Mouse (Mus musculus): Measurements from ENCODE around the gene Nol3. TPM values are rescaled to one million over a fixed set of nuclear protein-coding genes. Genes with fewer than 3 reads are reported as not detected.

Gene Nol3
- total and polyA plus RNA-seq, 3 experiments: 0.63 to 0.89 TPM; not detected in 1

- no peak for DNase-seq (ENCODE audit: low read depth, low spot score)
- no peaks in the 10 kb centered on the region for H3K9me3 ChIP-seq (replicated peaks; ENCODE audit: insufficient read depth, low read length)
- no peak for TF ChIP-seq GATA1 (IDR thresholded peaks at IDR 0.05; ENCODE audit: low read depth, low read length)
- TF ChIP-seq CTCF (IDR thresholded peaks at IDR 0.05 in 2 of 3, conservative IDR thresholded peaks at IDR 0.05 in 1 of 3; ENCODE audit: control insufficient read depth in 1 of 3, insufficient read depth in 1 of 3, low read depth in 2 of 3, low read length in 3 of 3, poor library complexity in 1 of 3, severe bottlenecking in 1 of 3): no peak
- no peak for TF ChIP-seq NELFE (IDR thresholded peaks at IDR 0.05; ENCODE audit: low read depth, low read length)
- no peak for TF ChIP-seq GABPA (IDR thresholded peaks at IDR 0.05; ENCODE audit: low read depth, low read length)
- no peak for TF ChIP-seq RAD21 (IDR thresholded peaks at IDR 0.05; ENCODE audit: low read depth, low read length)
- TF ChIP-seq POLR2AphosphoS5 (IDR thresholded peaks at IDR 0.05; ENCODE audit: borderline replicate concordance, low read depth, low read length): no peak
- TF ChIP-seq TBP (IDR thresholded peaks at IDR 0.05; ENCODE audit: low read depth, low read length): no peak
- no peak for TF ChIP-seq MAX (IDR thresholded peaks at IDR 0.05; ENCODE audit: low read length)
- no peak for TF ChIP-seq USF2 (IDR thresholded peaks at IDR 0.05; ENCODE audit: borderline replicate concordance in 1 of 2, insufficient read depth in 1 of 2, low read depth in 1 of 2, low read length in 2 of 2)
- no peak for TF ChIP-seq KAT2A (conservative IDR thresholded peaks at IDR 0.05; ENCODE audit: low read depth, low read length)
- H3K79me2 ChIP-seq (ENCODE audit: control insufficient read depth, insufficient read depth, low read length, poor library complexity): peaks cover 10% of the 10 kb centered on the region
- no peaks in the 10 kb centered on the region for H3K27me3 ChIP-seq (ENCODE audit: control insufficient read depth in 1 of 2, insufficient read depth in 2 of 2, low read length in 2 of 2)
- no peak overlapping the region for H3K27ac ChIP-seq (ENCODE audit: control insufficient read depth, low read depth, low read length)
- peaks cover 7 to 17% of the 10 kb centered on the region in 2 experiments for H3K4me1 ChIP-seq (ENCODE audit: control insufficient read depth in 1 of 2, insufficient read depth in 2 of 2, low read length in 2 of 2)
- no peak overlapping the region for H3K9ac ChIP-seq (ENCODE audit: control insufficient read depth, low read depth, low read length, poor library complexity, severe bottlenecking)
- peaks cover 0 to 10% of the 10 kb centered on the region in 2 experiments; a peak in 2 of 4 replicates for H3K36me3 ChIP-seq (ENCODE audit: control insufficient read depth in 1 of 2, insufficient read depth in 2 of 2, low read length in 2 of 2)
- H3K4me3 ChIP-seq (ENCODE audit: control insufficient read depth in 1 of 2, insufficient read depth in 1 of 2, low read depth in 2 of 2, low read length in 2 of 2): no peak overlapping the region
Observed at GRCm38 (mm10) chr8:105268342-105269074, 7.4 kb upstream of the Nol3 start.

- Histone ChIP-seq H3K27me3 (ENCODE audit: control insufficient read depth in 1 of 2, insufficient read depth in 2 of 2, low read length in 2 of 2) (no peaks in the 10 kb centered on the region), H3K4me3 (ENCODE audit: control insufficient read depth in 1 of 2, insufficient read depth in 1 of 2, low read depth in 2 of 2, low read length in 2 of 2) (peak overlapping the region; percentile 74 to 81), H3K4me1 (ENCODE audit: control insufficient read depth in 1 of 2, insufficient read depth in 2 of 2, low read length in 2 of 2) (peaks cover 7 to 16% of the 10 kb centered on the region in 2 experiments), H3K9ac (ENCODE audit: control insufficient read depth, low read depth, low read length, poor library complexity, severe bottlenecking) (peak overlapping the region; percentile 96), H3K9me3 (replicated peaks; ENCODE audit: insufficient read depth, low read length) (no peaks in the 10 kb centered on the region), H3K79me2 (ENCODE audit: control insufficient read depth, insufficient read depth, low read length, poor library complexity) (peaks cover 6% of the 10 kb centered on the region), H3K27ac (ENCODE audit: control insufficient read depth, low read depth, low read length) (peak overlapping the region; percentile 45), H3K36me3 (ENCODE audit: control insufficient read depth in 1 of 2, insufficient read depth in 2 of 2, low read length in 2 of 2) (peaks cover 0 to 10% of the 10 kb centered on the region in 2 experiments; a peak in 2 of 4 replicates)
- TF ChIP-seq RCOR1 (IDR thresholded peaks at IDR 0.05; ENCODE audit: low read depth, low read length): no peak
- no peak; the same call in 1 of the 2 replicates for TF ChIP-seq NELFE (IDR thresholded peaks at IDR 0.05; ENCODE audit: low read depth, low read length)
- no peak for TF ChIP-seq ZMIZ1 (IDR thresholded peaks at IDR 0.05; ENCODE audit: low read depth, low read length)
- no peak for TF ChIP-seq TCF12 (IDR thresholded peaks at IDR 0.05; ENCODE audit: low read depth, low read length)
- no peak for TF ChIP-seq E2F4 (IDR thresholded peaks at IDR 0.05; ENCODE audit: borderline replicate concordance, low read depth, low read length)
- no peak for TF ChIP-seq MAZ (IDR thresholded peaks at IDR 0.05; ENCODE audit: low read depth, low read length)
- no peak for TF ChIP-seq MEF2A (IDR thresholded peaks at IDR 0.05; ENCODE audit: extremely low read depth, insufficient replicate concordance, low read depth, low read length, poor library complexity, severe bottlenecking)
- TF ChIP-seq UBTF (IDR thresholded peaks at IDR 0.05; ENCODE audit: borderline replicate concordance, insufficient read depth, low read depth, low read length): no peak
- TF ChIP-seq CHD1 (IDR thresholded peaks at IDR 0.05; ENCODE audit: low read depth, low read length): no peak
- TF ChIP-seq TBP (IDR thresholded peaks at IDR 0.05; ENCODE audit: low read depth, low read length): no peak
- TF ChIP-seq MAX (IDR thresholded peaks at IDR 0.05; ENCODE audit: low read length): no peak
- TF ChIP-seq ZNF384 (IDR thresholded peaks at IDR 0.05; ENCODE audit: low read depth, low read length): no peak
- TF ChIP-seq CTCF (IDR thresholded peaks at IDR 0.05 in 2 of 3, conservative IDR thresholded peaks at IDR 0.05 in 1 of 3; ENCODE audit: control insufficient read depth in 1 of 3, insufficient read depth in 1 of 3, low read depth in 2 of 3, low read length in 3 of 3, poor library complexity in 1 of 3, severe bottlenecking in 1 of 3): no peak
- no peak for TF ChIP-seq ETS1 (IDR thresholded peaks at IDR 0.05; ENCODE audit: low read depth, low read length)
- TF ChIP-seq CHD2 (IDR thresholded peaks at IDR 0.05; ENCODE audit: low read length): no peak
- TF ChIP-seq MXI1 (IDR thresholded peaks at IDR 0.05; ENCODE audit: low read depth, low read length): no peak
- no peak for TF ChIP-seq BHLHE40 (IDR thresholded peaks at IDR 0.05; ENCODE audit: borderline replicate concordance, low read depth, low read length)
- DNase-seq (ENCODE audit: low read depth, low spot score): no peak
Observed at GRCm38 (mm10) chr8:105269075-105269458, 6.9 kb upstream of the Nol3 start.
